Mouse (Mus musculus) layer of hippocampus, adult 2 months (tissue): ENCODE results near the gene Fkbp8. TPM values are rescaled to one million over a fixed set of nuclear protein-coding genes. Genes with fewer than 3 reads are reported as not detected.

ENCODE experiments used
- DNase-seq, 2 experiments: peaks; one replicate each; pipeline ENCODE4 v3.0.0; 2022; ENCODE audit warnings: low spot score in 2 of 2
- H3K27ac ChIP-seq: fragments of 200-600 bp; 2 replicates; pipeline ENCODE4 v1.8.1; 2022
- H3K4me3 ChIP-seq: fragments of 200-600 bp; 2 replicates; pipeline ENCODE4 v1.8.1; 2022; ENCODE audit warnings: mild to moderate bottlenecking
- CTCF ChIP-seq: fragments of 200-600 bp; conservative IDR thresholded peaks from 2 replicates; pipeline ENCODE4 v1.8.1; 2022; ENCODE audit warnings: antibody characterized with exemption, mild to moderate bottlenecking, moderate library complexity
- total RNA-seq, 2 experiments: library from RNA; stranded (reverse); gene quantifications; 2 replicates each; pipeline ENCODE4 v1.2.3; 2021

The Fkbp8 gene
- total RNA-seq, 2 experiments from 2014 or later: 447 to 453 TPM

- Histone ChIP-seq H3K4me3 (no peak overlapping the region), H3K27ac (peak overlapping the region; percentile 80)
- peak in 1 of 2 experiments; percentile 23 for DNase-seq
- TF ChIP-seq CTCF: peak; percentile 78
Measured at GRCm38 (mm10) chr8:70560096-70560495, 32.6 kb downstream of the Fkbp8 start.

DNA sequence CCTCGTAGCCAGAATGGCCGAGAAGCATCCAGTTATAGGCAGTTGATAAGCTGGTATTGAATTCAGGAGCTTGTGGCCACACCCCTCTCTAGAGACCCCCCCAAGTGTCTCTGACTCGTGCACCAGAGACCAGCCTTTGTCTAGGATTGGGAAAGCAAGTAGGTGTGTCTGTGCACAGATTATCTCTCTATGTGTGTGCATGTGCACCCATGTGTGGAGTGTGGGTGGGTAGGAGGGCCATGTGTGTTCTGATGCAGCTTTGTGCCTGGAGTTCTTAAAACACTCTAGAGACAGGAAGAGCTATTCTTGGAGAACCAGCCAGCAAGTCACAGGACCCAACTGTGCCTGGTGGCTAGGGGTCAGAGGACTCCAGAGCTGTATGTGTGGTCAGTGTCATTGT, 33.0 kb downstream of the Fkbp8 start:
- TF ChIP-seq CTCF: no peak
- H3K27ac ChIP-seq: peak overlapping the region; percentile 80
- peak; percentile 37 to 51 for DNase-seq
- no peak overlapping the region for H3K4me3 ChIP-seq

- peak overlapping the region; percentile 80 for H3K27ac ChIP-seq
- H3K4me3 ChIP-seq: no peak overlapping the region
Measured at GRCm38 (mm10) chr8:70561357-70561756, 33.8 kb downstream of the Fkbp8 start.

DNA sequence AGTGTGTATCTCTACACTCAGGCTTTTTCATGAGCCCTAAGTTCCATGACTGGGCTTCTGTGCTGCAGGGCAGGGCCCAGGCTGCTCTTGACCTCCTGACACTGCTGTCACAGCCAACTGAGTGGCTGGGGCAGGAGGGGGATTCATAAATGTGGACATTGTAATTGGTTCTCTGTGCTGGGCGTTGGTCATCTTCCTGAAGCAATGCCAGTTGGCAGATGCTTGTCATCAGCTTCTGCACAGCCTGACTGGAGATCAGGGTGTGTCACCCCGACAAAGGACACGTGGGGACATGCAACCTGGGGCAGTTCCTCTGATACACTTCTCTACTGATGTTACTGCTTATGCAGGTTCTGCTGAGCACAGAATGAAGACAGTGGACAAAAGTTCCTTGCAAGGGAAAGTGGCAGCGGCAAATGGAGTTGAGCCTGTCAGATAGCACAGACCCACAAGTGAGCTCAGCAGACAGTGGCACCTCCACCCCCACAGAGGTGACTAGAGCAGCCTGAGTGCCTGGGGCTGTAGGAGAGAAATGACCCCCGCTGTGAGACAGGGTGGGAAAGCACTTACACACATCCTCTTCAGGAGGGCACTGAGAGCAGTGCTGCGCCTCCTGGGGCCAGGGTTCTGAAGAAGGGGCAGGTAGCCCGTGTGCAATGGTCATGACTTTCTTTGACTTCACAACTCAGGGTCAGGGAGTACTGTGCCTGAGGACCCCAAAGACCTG, 34.4 kb downstream of the Fkbp8 start:
- Histone ChIP-seq H3K27ac (peak overlapping the region; percentile 80), H3K4me3 (no peak overlapping the region)
- no peak for TF ChIP-seq CTCF
- DNase-seq: no peak

More at GRCm38 (mm10) chr8:70561357-70561756, 33.8 kb downstream of the Fkbp8 start:
- DNase-seq: no peak
- TF ChIP-seq CTCF: no peak

DNA sequence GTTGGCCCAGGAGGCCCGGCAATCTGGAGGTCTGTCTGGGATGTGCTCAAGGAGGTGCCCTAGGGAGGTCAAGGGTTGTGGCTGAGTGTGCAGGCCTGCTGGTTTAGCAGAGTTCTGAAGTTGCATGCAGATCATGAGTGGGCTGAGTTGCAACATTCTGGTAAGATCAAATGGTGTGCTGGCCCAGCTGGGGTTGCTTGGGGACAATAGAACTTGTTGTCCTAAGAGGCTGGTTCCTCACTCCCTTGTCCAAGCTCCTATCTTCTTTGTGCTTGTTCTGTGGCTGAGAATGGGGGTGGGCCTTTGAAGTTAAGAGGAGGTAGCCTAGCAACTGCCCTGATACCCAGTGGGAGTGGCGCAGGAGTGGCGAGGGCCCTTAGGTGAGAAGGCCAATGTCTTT, 35.3 kb downstream of the Fkbp8 start:
- Histone ChIP-seq H3K4me3 (no peak overlapping the region), H3K27ac (peak overlapping the region; percentile 80)
- no peak for DNase-seq
- no peak for TF ChIP-seq CTCF

GRCm38 (mm10) chr8:70563763-70564387, 36.4 kb downstream of the Fkbp8 start:
- DNase-seq: no peak
- H3K27ac ChIP-seq: 0 out of 2 replicates have a peak overlapping the region, but pooled peaks have one; percentile 25
- no peak overlapping the region for H3K4me3 ChIP-seq
- TF ChIP-seq CTCF: no peak

DNA sequence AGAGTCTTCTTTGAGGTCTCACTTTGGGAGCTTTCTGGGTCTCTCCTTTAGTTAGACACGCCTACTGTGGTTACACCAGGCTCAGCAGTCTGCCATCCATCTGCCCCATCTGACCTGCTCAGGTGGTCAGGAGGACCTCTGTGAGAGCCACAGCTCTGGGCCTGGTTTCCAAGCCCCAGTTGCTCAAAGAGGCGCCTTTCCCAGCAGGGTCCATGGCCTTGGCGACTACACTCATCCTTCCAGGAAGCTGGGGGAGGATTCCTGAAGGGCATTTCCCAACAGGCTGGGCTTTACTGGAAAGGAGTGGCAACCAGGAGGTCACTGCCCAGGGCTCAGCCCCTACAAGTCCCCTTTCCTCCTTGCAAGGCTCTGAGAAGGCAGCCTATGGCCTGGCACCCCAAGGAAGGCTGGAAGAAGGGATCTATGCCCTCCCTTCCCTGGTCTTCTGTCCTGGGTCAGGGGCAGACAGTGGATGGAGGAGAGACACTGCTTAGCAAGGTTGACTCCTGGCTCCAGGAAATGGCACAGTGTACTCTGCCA, 37.2 kb downstream of the Fkbp8 start:
- no peak for DNase-seq
- TF ChIP-seq CTCF: no peak
- Histone ChIP-seq H3K27ac (peak overlapping the region; percentile 25; the same call in 1 of the 2 replicates), H3K4me3 (no peak overlapping the region)

DNA sequence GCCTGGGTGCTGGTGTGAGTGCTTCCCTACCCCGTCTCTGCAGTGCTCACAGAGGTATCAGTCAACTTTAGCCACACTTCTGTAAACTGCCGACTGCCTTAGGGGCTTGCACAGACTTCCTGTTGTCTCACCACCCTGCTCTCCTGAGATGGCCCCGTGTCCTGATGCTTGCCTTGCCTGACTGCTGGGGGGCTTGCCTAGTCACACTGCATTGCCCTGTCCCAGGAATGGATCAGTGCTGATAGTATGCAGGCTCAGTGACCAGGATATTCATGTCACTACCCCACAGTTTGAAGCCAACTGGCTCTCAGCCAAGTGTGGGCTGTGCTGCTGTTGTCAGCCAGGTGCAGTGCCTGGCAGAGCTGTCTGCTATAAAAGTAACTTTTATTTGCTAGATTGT, 38.0 kb downstream of the Fkbp8 start:
- DNase-seq: no peak
- no peak for TF ChIP-seq CTCF
- Histone ChIP-seq H3K27ac (peak overlapping the region; percentile 25; the same call in 1 of the 2 replicates), H3K4me3 (no peak overlapping the region)

GRCm38 (mm10) chr8:70570360-70570759, 42.8 kb downstream of the Fkbp8 start:
- peak overlapping the region; percentile 53 for H3K27ac ChIP-seq
- no peak for TF ChIP-seq CTCF
- DNase-seq: no peak

DNA sequence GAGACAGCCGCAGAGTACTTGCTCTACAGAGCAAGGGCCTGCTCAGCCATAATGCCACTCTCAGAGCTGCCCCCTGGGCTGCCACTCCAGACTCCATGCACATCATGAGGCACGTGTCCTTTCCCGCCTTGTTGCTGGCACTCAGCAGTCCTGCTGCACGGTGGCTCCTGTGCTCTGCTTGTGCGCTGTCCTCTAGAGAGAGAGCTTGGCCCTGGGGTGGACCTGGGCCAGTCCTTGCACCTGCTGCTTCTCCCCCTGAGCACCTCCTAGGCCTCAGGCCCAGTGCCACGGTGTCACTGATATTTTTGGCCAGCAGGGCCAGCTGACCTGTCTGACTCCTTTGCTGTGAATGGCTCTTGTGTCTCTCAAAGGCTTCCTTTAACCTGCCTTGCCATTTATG, 43.5 kb downstream of the Fkbp8 start:
- Histone ChIP-seq H3K27ac (peak overlapping the region; percentile 53; the same call in 1 of the 2 replicates), H3K4me3 (no peak overlapping the region)
- no peak for TF ChIP-seq CTCF
- DNase-seq: no peak

More at GRCm38 (mm10) chr8:70570360-70570759, 42.8 kb downstream of the Fkbp8 start:
- no peak overlapping the region for H3K4me3 ChIP-seq

GRCm38 (mm10) chr8:70574302-70574701, 46.8 kb downstream of the Fkbp8 start:
- peak overlapping the region; percentile 63 for H3K27ac ChIP-seq
- no peak for DNase-seq
- no peak overlapping the region for H3K4me3 ChIP-seq
- no peak for TF ChIP-seq CTCF

- Histone ChIP-seq H3K27ac (peak overlapping the region; percentile 63), H3K4me3 (no peak overlapping the region)
- DNase-seq: no peak
- no peak for TF ChIP-seq CTCF
Measured at GRCm38 (mm10) chr8:70574915-70575314, 47.4 kb downstream of the Fkbp8 start.

GRCm38 (mm10) chr8:70577207-70577606, 49.7 kb downstream of the Fkbp8 start:
- no peak for TF ChIP-seq CTCF
- H3K27ac ChIP-seq: no peak overlapping the region
- no peak overlapping the region for H3K4me3 ChIP-seq
- DNase-seq: no peak
